Mouse (Mus musculus) thymus, postnatal 14 days (tissue): ENCODE measurements around the gene Rin2.
"Not testable (repeated sequence)": the region's sequence is repeated elsewhere in the genome, so short reads cannot be mapped to it uniquely, and the experiment has no call there.

Source experiments
- DNase-seq: peaks from one replicate; pipeline ENCODE4 v3.0.0; 2021

Rin2 gene

GRCm38 (mm10) chr2:145903061-145903901 lies 228.3 kb downstream of the Rin2 start:
- peak; percentile 92 for DNase-seq

GRCm38 (mm10) chr2:145903983-145904616 lies 229.1 kb downstream of the Rin2 start:
- no peak for DNase-seq

- DNase-seq, result no peak
Observed at GRCm38 (mm10) chr2:145905156-145905555, 230.1 kb downstream of the Rin2 start.

GRCm38 (mm10) chr2:145905884-145906283 lies 230.9 kb downstream of the Rin2 start:
- not testable (repeated sequence) for DNase-seq

GRCm38 (mm10) chr2:145920941-145921650 lies 246.1 kb downstream of the Rin2 start:
- DNase-seq, result no peak

- DNase-seq, result peak; percentile 92
Observed at GRCm38 (mm10) chr2:145934339-145935231, 259.6 kb downstream of the Rin2 start, which contains the start of the genes Cfap61 and Crnkl1. Cfap61 (plus strand) TSS chr2:145934784. Crnkl1 (minus strand) TSS chr2:145935014.

- DNase-seq, result no peak
Observed at GRCm38 (mm10) chr2:145936975-145937374, 262.0 kb downstream of the Rin2 start.
